Mouse (Mus musculus): ENCODE data around the gene Nipal1.

The Nipal1 gene

GRCm38 (mm10) chr5:72647418-72647907 lies at the start of gene Nipal1:
Nipal1 (plus strand) TSS chr5:72647795.
- TF ChIP-seq CTCF (conservative IDR thresholded peaks at IDR 0.05; ENCODE audit: low read length) (no peak), POU5F1 (IDR thresholded peaks at IDR 0.05; ENCODE audit: borderline replicate concordance, low read length) (no peak), NANOG (IDR thresholded peaks at IDR 0.05; ENCODE audit: borderline replicate concordance, low read length) (no peak)
- Histone ChIP-seq H3K27me3 (ENCODE audit: insufficient read depth, low read length) (peaks cover 47% of the 10 kb centered on the region), H3K4me1 (replicated peaks; ENCODE audit: low read depth, low read length) (peaks cover 22% of the 10 kb centered on the region), H3K9me3 (ENCODE audit: low read length) (no peaks in the 10 kb centered on the region), H3K4me3 (replicated peaks; ENCODE audit: low read length) (peak within 1 kb of the TSS; percentile 80), H3K36me3 (ENCODE audit: insufficient read depth, low read length) (no peaks in the 10 kb centered on the region)

- Histone ChIP-seq H3K27me3 (ENCODE audit: insufficient read depth, low read length) (no peaks in the 10 kb centered on the region), H3K9me3 (ENCODE audit: low read length) (no peaks in the 10 kb centered on the region), H3K36me3 (ENCODE audit: insufficient read depth, low read length) (no peaks in the 10 kb centered on the region), H3K4me1 (replicated peaks; ENCODE audit: low read depth, low read length) (peaks cover 3% of the 10 kb centered on the region; the same call in 1 of the 2 replicates), H3K4me3 (replicated peaks; ENCODE audit: low read length) (no peak overlapping the region)
- TF ChIP-seq NANOG (IDR thresholded peaks at IDR 0.05; ENCODE audit: borderline replicate concordance, low read length) (peak; percentile 23; the same call in 1 of the 2 replicates), POU5F1 (IDR thresholded peaks at IDR 0.05; ENCODE audit: borderline replicate concordance, low read length) (no peak), CTCF (conservative IDR thresholded peaks at IDR 0.05; ENCODE audit: low read length) (peak; percentile 34; the same call in 1 of the 2 replicates)
Observed at GRCm38 (mm10) chr5:72601006-72601405, 46.6 kb upstream of the Nipal1 start.

DNA sequence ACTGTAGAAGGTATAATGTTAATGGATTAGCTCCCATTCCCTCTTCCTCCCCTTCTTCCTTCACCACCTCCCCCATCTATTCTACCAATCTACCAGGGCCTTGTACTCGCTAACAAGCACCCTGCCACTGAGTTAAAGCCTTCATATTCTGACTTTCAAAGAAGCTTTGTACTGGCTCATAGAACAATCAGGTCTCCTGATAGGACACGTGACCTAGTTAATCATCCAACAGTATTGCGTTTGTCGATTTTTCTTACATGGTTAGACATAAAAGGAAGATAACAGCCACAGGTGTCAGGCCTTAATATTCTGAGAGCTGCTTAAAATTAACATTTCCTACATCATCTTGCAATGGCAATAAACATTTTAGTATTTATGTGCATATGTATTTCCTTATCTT lies 44.5 kb upstream of the Nipal1 start:
- Histone ChIP-seq H3K27me3 (ENCODE audit: insufficient read depth, low read length) (no peaks in the 10 kb centered on the region), H3K4me1 (replicated peaks; ENCODE audit: low read depth, low read length) (peaks cover 3% of the 10 kb centered on the region; the same call in 1 of the 2 replicates), H3K36me3 (ENCODE audit: insufficient read depth, low read length) (no peaks in the 10 kb centered on the region), H3K9me3 (ENCODE audit: low read length) (no peaks in the 10 kb centered on the region), H3K4me3 (replicated peaks; ENCODE audit: low read length) (no peak overlapping the region)
- no peak for TF ChIP-seq NANOG (IDR thresholded peaks at IDR 0.05; ENCODE audit: borderline replicate concordance, low read length)
- TF ChIP-seq CTCF (conservative IDR thresholded peaks at IDR 0.05; ENCODE audit: low read length) = no peak
- TF ChIP-seq POU5F1 (IDR thresholded peaks at IDR 0.05; ENCODE audit: borderline replicate concordance, low read length) = no peak

GRCm38 (mm10) chr5:72617413-72617812 lies 30.2 kb upstream of the Nipal1 start:
- no peak for TF ChIP-seq POU5F1 (IDR thresholded peaks at IDR 0.05; ENCODE audit: borderline replicate concordance, low read length)
- Histone ChIP-seq H3K4me3 (replicated peaks; ENCODE audit: low read length) (no peak overlapping the region), H3K9me3 (ENCODE audit: low read length) (no peaks in the 10 kb centered on the region), H3K4me1 (replicated peaks; ENCODE audit: low read depth, low read length) (no peaks in the 10 kb centered on the region), H3K27me3 (ENCODE audit: insufficient read depth, low read length) (no peaks in the 10 kb centered on the region), H3K36me3 (ENCODE audit: insufficient read depth, low read length) (no peaks in the 10 kb centered on the region)

- H3K9me3 ChIP-seq (ENCODE audit: low read length) = no peaks in the 10 kb centered on the region
- H3K27me3 ChIP-seq (ENCODE audit: insufficient read depth, low read length) = no peaks in the 10 kb centered on the region
- TF ChIP-seq CTCF (conservative IDR thresholded peaks at IDR 0.05; ENCODE audit: low read length) = no peak
- no peak for TF ChIP-seq NANOG (IDR thresholded peaks at IDR 0.05; ENCODE audit: borderline replicate concordance, low read length)
- no peak for TF ChIP-seq POU5F1 (IDR thresholded peaks at IDR 0.05; ENCODE audit: borderline replicate concordance, low read length)
- H3K4me3 ChIP-seq (replicated peaks; ENCODE audit: low read length) = no peak overlapping the region
- H3K36me3 ChIP-seq (ENCODE audit: insufficient read depth, low read length) = no peaks in the 10 kb centered on the region
- no peaks in the 10 kb centered on the region for H3K4me1 ChIP-seq (replicated peaks; ENCODE audit: low read depth, low read length)
Observed at GRCm38 (mm10) chr5:72621022-72621421, 26.6 kb upstream of the Nipal1 start.

DNA sequence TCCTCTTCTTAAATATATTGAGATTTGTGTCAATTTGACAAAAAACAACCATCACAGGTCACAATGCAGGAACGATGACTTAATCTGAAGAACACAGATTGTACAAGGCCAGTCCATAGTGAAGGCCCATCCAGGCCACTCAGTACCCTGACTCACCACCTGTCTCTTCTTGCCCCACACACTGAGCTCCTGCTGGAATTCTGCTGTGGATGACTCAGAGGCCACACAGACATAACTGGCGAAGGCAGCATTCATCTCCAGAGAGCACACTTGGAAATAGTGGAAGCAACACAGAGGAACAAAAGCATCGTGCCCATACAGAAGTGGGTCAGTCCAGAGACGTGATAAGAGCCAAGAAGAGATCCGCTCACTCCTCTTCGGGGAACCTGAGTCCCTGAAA lies 17.6 kb upstream of the Nipal1 start:
- Histone ChIP-seq H3K36me3 (ENCODE audit: insufficient read depth, low read length) (no peaks in the 10 kb centered on the region), H3K27me3 (ENCODE audit: insufficient read depth, low read length) (no peaks in the 10 kb centered on the region), H3K9me3 (ENCODE audit: low read length) (no peaks in the 10 kb centered on the region), H3K4me1 (replicated peaks; ENCODE audit: low read depth, low read length) (no peaks in the 10 kb centered on the region), H3K4me3 (replicated peaks; ENCODE audit: low read length) (no peak overlapping the region)
- TF ChIP-seq NANOG (IDR thresholded peaks at IDR 0.05; ENCODE audit: borderline replicate concordance, low read length) (no peak), CTCF (conservative IDR thresholded peaks at IDR 0.05; ENCODE audit: low read length) (no peak), POU5F1 (IDR thresholded peaks at IDR 0.05; ENCODE audit: borderline replicate concordance, low read length) (no peak)

DNA sequence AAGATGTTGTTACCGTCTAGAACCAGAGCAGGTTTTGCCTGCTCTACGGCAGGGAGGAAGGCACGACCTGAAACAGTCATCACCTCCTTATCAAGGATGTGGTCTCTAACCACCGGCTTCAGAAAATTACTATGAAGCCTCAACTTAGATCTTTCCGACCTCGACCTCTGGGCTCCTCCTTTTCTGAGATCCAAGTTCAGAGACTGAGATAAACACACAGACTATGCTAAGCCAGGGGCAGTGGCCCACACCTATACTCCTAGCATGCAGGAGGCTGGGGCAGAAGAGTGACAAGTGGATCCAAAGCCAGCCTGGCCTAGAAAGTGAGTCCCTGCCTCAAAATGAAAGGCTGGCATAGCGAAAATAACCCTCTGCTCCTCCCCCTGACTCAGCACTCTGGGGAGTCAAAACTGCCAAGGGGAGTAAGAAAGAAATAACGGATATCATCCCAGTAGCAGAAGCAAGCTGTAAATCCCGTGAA lies 12.8 kb upstream of the Nipal1 start:
- TF ChIP-seq POU5F1 (IDR thresholded peaks at IDR 0.05; ENCODE audit: borderline replicate concordance, low read length) = no peak
- TF ChIP-seq CTCF (conservative IDR thresholded peaks at IDR 0.05; ENCODE audit: low read length) = no peak
- no peak for TF ChIP-seq NANOG (IDR thresholded peaks at IDR 0.05; ENCODE audit: borderline replicate concordance, low read length)
- H3K9me3 ChIP-seq (ENCODE audit: low read length) = no peaks in the 10 kb centered on the region
- H3K4me1 ChIP-seq (replicated peaks; ENCODE audit: low read depth, low read length) = no peaks in the 10 kb centered on the region
- no peaks in the 10 kb centered on the region for H3K36me3 ChIP-seq (ENCODE audit: insufficient read depth, low read length)
- no peak overlapping the region for H3K4me3 ChIP-seq (replicated peaks; ENCODE audit: low read length)
- H3K27me3 ChIP-seq (ENCODE audit: insufficient read depth, low read length) = no peaks in the 10 kb centered on the region

- H3K36me3 ChIP-seq (ENCODE audit: insufficient read depth, low read length) = no peaks in the 10 kb centered on the region
- H3K4me3 ChIP-seq (replicated peaks; ENCODE audit: low read length) = no peak overlapping the region
- no peaks in the 10 kb centered on the region for H3K4me1 ChIP-seq (replicated peaks; ENCODE audit: low read depth, low read length)
- H3K9me3 ChIP-seq (ENCODE audit: low read length) = no peaks in the 10 kb centered on the region
- TF ChIP-seq POU5F1 (IDR thresholded peaks at IDR 0.05; ENCODE audit: borderline replicate concordance, low read length) = no peak
- TF ChIP-seq NANOG (IDR thresholded peaks at IDR 0.05; ENCODE audit: borderline replicate concordance, low read length) = no peak
- TF ChIP-seq CTCF (conservative IDR thresholded peaks at IDR 0.05; ENCODE audit: low read length) = no peak
- H3K27me3 ChIP-seq (ENCODE audit: insufficient read depth, low read length) = no peaks in the 10 kb centered on the region
Observed at GRCm38 (mm10) chr5:72636122-72636521, 11.5 kb upstream of the Nipal1 start.

DNA sequence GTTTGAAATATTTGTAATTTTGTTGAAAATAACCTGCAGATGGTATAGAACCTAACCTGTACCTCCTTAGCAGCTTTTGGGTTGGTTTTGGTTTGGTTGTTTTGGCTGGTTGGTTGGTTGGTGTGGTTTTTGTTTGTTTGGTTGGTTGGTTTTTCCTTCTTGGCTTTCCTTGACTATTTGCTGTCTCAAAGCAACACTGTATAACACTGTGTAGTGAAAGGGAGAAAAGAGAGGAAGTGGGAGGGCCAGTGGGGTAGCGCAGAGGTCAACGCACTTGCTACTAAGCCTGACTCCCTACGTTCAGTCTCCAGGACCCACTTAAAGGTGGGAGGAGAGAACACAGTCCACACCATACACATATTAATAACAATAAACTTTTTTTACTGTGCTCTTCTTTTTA lies 11.0 kb upstream of the Nipal1 start:
- Histone ChIP-seq H3K4me1 (replicated peaks; ENCODE audit: low read depth, low read length) (no peaks in the 10 kb centered on the region), H3K9me3 (ENCODE audit: low read length) (no peaks in the 10 kb centered on the region), H3K27me3 (ENCODE audit: insufficient read depth, low read length) (no peaks in the 10 kb centered on the region), H3K36me3 (ENCODE audit: insufficient read depth, low read length) (no peaks in the 10 kb centered on the region), H3K4me3 (replicated peaks; ENCODE audit: low read length) (no peak overlapping the region)
- TF ChIP-seq NANOG (IDR thresholded peaks at IDR 0.05; ENCODE audit: borderline replicate concordance, low read length) = no peak
- TF ChIP-seq POU5F1 (IDR thresholded peaks at IDR 0.05; ENCODE audit: borderline replicate concordance, low read length) = no peak
- no peak for TF ChIP-seq CTCF (conservative IDR thresholded peaks at IDR 0.05; ENCODE audit: low read length)

Data from E14TG2a.4 (cell line).